Mouse (Mus musculus): ENCODE data around the gene Zkscan3. TPM values are rescaled to one million over a fixed set of nuclear protein-coding genes. Genes with fewer than 3 reads are reported as not detected.
A peak's percentile ranks its signal among the peaks of the same experiment; 100 is the strongest.
"Not testable (repeated sequence)": the region's sequence is repeated elsewhere in the genome, so short reads cannot be mapped to it uniquely, and the experiment has no call there.

Gene Zkscan3
- polyA plus RNA-seq, 1 experiment = 60.7 TPM

GRCm38 (mm10) chr13:21401636-21402286 lies 794 bp downstream of the Zkscan3 start:
- TF ChIP-seq POLR2A (IDR thresholded peaks at IDR 0.05; ENCODE audit: low read depth, low read length) (no peak), CTCF (IDR thresholded peaks at IDR 0.05; ENCODE audit: borderline replicate concordance, insufficient read depth, low read length) (no peak)

GRCm38 (mm10) chr13:21401166-21401565 lies 1.4 kb downstream of the Zkscan3 start:
- H3K4me3 ChIP-seq (ENCODE audit: insufficient read depth, low read length) = peak overlapping the region; percentile 73
- TF ChIP-seq POLR2A (IDR thresholded peaks at IDR 0.05; ENCODE audit: low read depth, low read length) = no peak
- TF ChIP-seq CTCF (IDR thresholded peaks at IDR 0.05; ENCODE audit: borderline replicate concordance, insufficient read depth, low read length) = no peak
- no peaks in the 10 kb centered on the region for H3K4me1 ChIP-seq (ENCODE audit: control insufficient read depth, insufficient read depth, low read length)

More at GRCm38 (mm10) chr13:21401636-21402286, 794 bp downstream of the Zkscan3 start:
- Histone ChIP-seq H3K4me3 (ENCODE audit: insufficient read depth, low read length) (peak overlapping the region; percentile 73), H3K27ac (ENCODE audit: insufficient read depth, low read length) (no peak overlapping the region), H3K4me1 (ENCODE audit: control insufficient read depth, insufficient read depth, low read length) (no peaks in the 10 kb centered on the region)

GRCm38 (mm10) chr13:21397486-21397885 lies 5.1 kb downstream of the Zkscan3 start:
- H3K4me1 ChIP-seq (ENCODE audit: control insufficient read depth, insufficient read depth, low read length) = no peaks in the 10 kb centered on the region
- no peak overlapping the region for H3K4me3 ChIP-seq (ENCODE audit: insufficient read depth, low read length)
- TF ChIP-seq POLR2A (IDR thresholded peaks at IDR 0.05; ENCODE audit: low read depth, low read length) (no peak), CTCF (IDR thresholded peaks at IDR 0.05; ENCODE audit: borderline replicate concordance, insufficient read depth, low read length) (no peak)
- no peak overlapping the region for H3K27ac ChIP-seq (ENCODE audit: insufficient read depth, low read length)

More at GRCm38 (mm10) chr13:21401166-21401565, 1.4 kb downstream of the Zkscan3 start:
- H3K27ac ChIP-seq (ENCODE audit: insufficient read depth, low read length) = no peak overlapping the region

- not testable (repeated sequence) for H3K27ac ChIP-seq (ENCODE audit: insufficient read depth, low read length); H3K4me1 ChIP-seq (ENCODE audit: control insufficient read depth, insufficient read depth, low read length); H3K4me3 ChIP-seq (ENCODE audit: insufficient read depth, low read length)
Measured at GRCm38 (mm10) chr13:21396048-21396447, 6.5 kb downstream of the Zkscan3 start.

- Histone ChIP-seq H3K4me1 (ENCODE audit: control insufficient read depth, insufficient read depth, low read length) (no peaks in the 10 kb centered on the region), H3K4me3 (ENCODE audit: insufficient read depth, low read length) (no peak overlapping the region), H3K27ac (ENCODE audit: insufficient read depth, low read length) (no peak overlapping the region)
- no peak for TF ChIP-seq CTCF (IDR thresholded peaks at IDR 0.05; ENCODE audit: borderline replicate concordance, insufficient read depth, low read length)
Measured at GRCm38 (mm10) chr13:21395623-21396022, 6.9 kb downstream of the Zkscan3 start.

- H3K27ac ChIP-seq (ENCODE audit: insufficient read depth, low read length) = no peak overlapping the region
- no peak overlapping the region for H3K4me3 ChIP-seq (ENCODE audit: insufficient read depth, low read length)
- no peaks in the 10 kb centered on the region for H3K4me1 ChIP-seq (ENCODE audit: control insufficient read depth, insufficient read depth, low read length)
- no peak for TF ChIP-seq CTCF (IDR thresholded peaks at IDR 0.05; ENCODE audit: borderline replicate concordance, insufficient read depth, low read length)
- no peak for TF ChIP-seq POLR2A (IDR thresholded peaks at IDR 0.05; ENCODE audit: low read depth, low read length)
Measured at GRCm38 (mm10) chr13:21395211-21395610, 7.3 kb downstream of the Zkscan3 start.

- no peak overlapping the region for H3K4me3 ChIP-seq (ENCODE audit: insufficient read depth, low read length)
- H3K4me1 ChIP-seq (ENCODE audit: control insufficient read depth, insufficient read depth, low read length) = no peaks in the 10 kb centered on the region
- TF ChIP-seq POLR2A (IDR thresholded peaks at IDR 0.05; ENCODE audit: low read depth, low read length) (no peak), CTCF (IDR thresholded peaks at IDR 0.05; ENCODE audit: borderline replicate concordance, insufficient read depth, low read length) (no peak)
- H3K27ac ChIP-seq (ENCODE audit: insufficient read depth, low read length) = no peak overlapping the region
Measured at GRCm38 (mm10) chr13:21377773-21378172, 24.8 kb downstream of the Zkscan3 start.

- Histone ChIP-seq H3K27ac (ENCODE audit: insufficient read depth, low read length) (no peak overlapping the region), H3K4me1 (ENCODE audit: control insufficient read depth, insufficient read depth, low read length) (no peaks in the 10 kb centered on the region), H3K4me3 (ENCODE audit: insufficient read depth, low read length) (no peak overlapping the region)
- no peak for TF ChIP-seq POLR2A (IDR thresholded peaks at IDR 0.05; ENCODE audit: low read depth, low read length)
Measured at GRCm38 (mm10) chr13:21372700-21373099, 29.9 kb downstream of the Zkscan3 start.

GRCm38 (mm10) chr13:21366635-21367034 lies 35.9 kb downstream of the Zkscan3 start:
- no peak for TF ChIP-seq POLR2A (IDR thresholded peaks at IDR 0.05; ENCODE audit: low read depth, low read length)
- TF ChIP-seq CTCF (IDR thresholded peaks at IDR 0.05; ENCODE audit: borderline replicate concordance, insufficient read depth, low read length) = no peak
- H3K4me3 ChIP-seq (ENCODE audit: insufficient read depth, low read length) = no peak overlapping the region
- H3K4me1 ChIP-seq (ENCODE audit: control insufficient read depth, insufficient read depth, low read length) = no peaks in the 10 kb centered on the region
- no peak overlapping the region for H3K27ac ChIP-seq (ENCODE audit: insufficient read depth, low read length)

- TF ChIP-seq CTCF (IDR thresholded peaks at IDR 0.05; ENCODE audit: borderline replicate concordance, insufficient read depth, low read length) (no peak), POLR2A (IDR thresholded peaks at IDR 0.05; ENCODE audit: low read depth, low read length) (no peak)
- no peaks in the 10 kb centered on the region for H3K4me1 ChIP-seq (ENCODE audit: control insufficient read depth, insufficient read depth, low read length)
- H3K27ac ChIP-seq (ENCODE audit: insufficient read depth, low read length) = no peak overlapping the region
- peak overlapping the region; percentile 32 for H3K4me3 ChIP-seq (ENCODE audit: insufficient read depth, low read length)
Measured at GRCm38 (mm10) chr13:21363719-21364118, 38.8 kb downstream of the Zkscan3 start.

Data from embryonic fibroblast, embryonic 13.5 days (primary cell).